Mouse (Mus musculus): ENCODE measurements around the gene Tet3.

GRCm38 (mm10) chr6:83326394-83326736 is 132.5 kb downstream of the Tet3 start:
- no peak for TF ChIP-seq ZNF384 (IDR thresholded peaks at IDR 0.05; ENCODE audit: low read depth, low read length)
- no peak for TF ChIP-seq CHD2 (IDR thresholded peaks at IDR 0.05; ENCODE audit: low read depth, low read length)
- TF ChIP-seq MAFK (IDR thresholded peaks at IDR 0.05; ENCODE audit: insufficient read depth, low read depth, low read length): no peak
- no peak for TF ChIP-seq ZC3H11A (IDR thresholded peaks at IDR 0.05; ENCODE audit: borderline replicate concordance, low read depth, low read length)
- no peak for TF ChIP-seq HCFC1 (IDR thresholded peaks at IDR 0.05; ENCODE audit: borderline replicate concordance, insufficient read depth, low read length)

Data from ES-E14 (cell line).